Mouse (Mus musculus): Measurements from ENCODE around the gene Lonrf2. TPM values are rescaled to one million over a fixed set of nuclear protein-coding genes. Genes with fewer than 3 reads are reported as not detected.

Lonrf2 gene
- polyA plus RNA-seq, 1 experiment from 2014 or later: 27.3 TPM

- H3K4me2 ChIP-seq (ENCODE audit: low read length): no peak overlapping the region
- H3K4me1 ChIP-seq (ENCODE audit: control insufficient read depth, insufficient read depth, low read length): peaks cover 1% of the 10 kb centered on the region
- no peaks in the 10 kb centered on the region for H3K27me3 ChIP-seq (ENCODE audit: control insufficient read depth, insufficient read depth, low read depth, low read length)
- H3K9me3 ChIP-seq (replicated peaks; ENCODE audit: control insufficient read depth, low read length, poor library complexity, severe bottlenecking): no peaks in the 10 kb centered on the region
- H3K36me3 ChIP-seq (ENCODE audit: control insufficient read depth, insufficient read depth, low read length): peaks cover 21% of the 10 kb centered on the region
- 84% methylated on average over 5 of the region's 5 CpGs for WGBS
- H3K27ac ChIP-seq (ENCODE audit: low read length): no peak overlapping the region
- ATAC-seq: no peak
- no peak overlapping the region for H3K4me3 ChIP-seq (ENCODE audit: low read depth, low read length)
- no peak overlapping the region for H3K9ac ChIP-seq (ENCODE audit: low read depth, low read length)
Measured at GRCm38 (mm10) chr1:38866242-38866641, 29.7 kb upstream of the Lonrf2 start.

- Histone ChIP-seq H3K4me2 (ENCODE audit: low read length) (no peak overlapping the region), H3K4me1 (ENCODE audit: control insufficient read depth, insufficient read depth, low read length) (peaks cover 9% of the 10 kb centered on the region), H3K4me3 (ENCODE audit: low read depth, low read length) (no peak overlapping the region), H3K27me3 (ENCODE audit: control insufficient read depth, insufficient read depth, low read depth, low read length) (no peaks in the 10 kb centered on the region), H3K27ac (ENCODE audit: low read length) (no peak overlapping the region), H3K9me3 (replicated peaks; ENCODE audit: control insufficient read depth, low read length, poor library complexity, severe bottlenecking) (no peaks in the 10 kb centered on the region), H3K36me3 (ENCODE audit: control insufficient read depth, insufficient read depth, low read length) (peaks cover 14% of the 10 kb centered on the region), H3K9ac (ENCODE audit: low read depth, low read length) (no peak overlapping the region)
- WGBS: 82% methylated on average over 9 of the region's 9 CpGs
- no peak for ATAC-seq
Measured at GRCm38 (mm10) chr1:38864341-38864740, 27.8 kb upstream of the Lonrf2 start.

GRCm38 (mm10) chr1:38862213-38862612, 25.7 kb upstream of the Lonrf2 start:
- no peak for ATAC-seq

GRCm38 (mm10) chr1:38860867-38861524, 24.5 kb upstream of the Lonrf2 start:
- 84% methylated on average over 9 of the region's 9 CpGs for WGBS

More at GRCm38 (mm10) chr1:38862213-38862612, 25.7 kb upstream of the Lonrf2 start:
- peaks cover 9% of the 10 kb centered on the region for H3K4me1 ChIP-seq (ENCODE audit: control insufficient read depth, insufficient read depth, low read length)
- WGBS: 22% methylated on average over 4 of the region's 4 CpGs
- H3K4me2 ChIP-seq (ENCODE audit: low read length): no peak overlapping the region
- no peaks in the 10 kb centered on the region for H3K9me3 ChIP-seq (replicated peaks; ENCODE audit: control insufficient read depth, low read length, poor library complexity, severe bottlenecking)
- no peaks in the 10 kb centered on the region for H3K27me3 ChIP-seq (ENCODE audit: control insufficient read depth, insufficient read depth, low read depth, low read length)
- H3K36me3 ChIP-seq (ENCODE audit: control insufficient read depth, insufficient read depth, low read length): peaks cover 14% of the 10 kb centered on the region
- no peak overlapping the region for H3K27ac ChIP-seq (ENCODE audit: low read length)
- H3K4me3 ChIP-seq (ENCODE audit: low read depth, low read length): no peak overlapping the region
- H3K9ac ChIP-seq (ENCODE audit: low read depth, low read length): no peak overlapping the region

GRCm38 (mm10) chr1:38860207-38860606, 23.7 kb upstream of the Lonrf2 start:
- 79% methylated on average over 5 of the region's 5 CpGs for WGBS
- ATAC-seq: no peak
- no peak overlapping the region for H3K9ac ChIP-seq (ENCODE audit: low read depth, low read length)
- no peaks in the 10 kb centered on the region for H3K27me3 ChIP-seq (ENCODE audit: control insufficient read depth, insufficient read depth, low read depth, low read length)
- H3K4me1 ChIP-seq (ENCODE audit: control insufficient read depth, insufficient read depth, low read length): peaks cover 9% of the 10 kb centered on the region
- peaks cover 8% of the 10 kb centered on the region for H3K36me3 ChIP-seq (ENCODE audit: control insufficient read depth, insufficient read depth, low read length)
- no peak overlapping the region for H3K4me3 ChIP-seq (ENCODE audit: low read depth, low read length)
- no peak overlapping the region for H3K4me2 ChIP-seq (ENCODE audit: low read length)
- H3K27ac ChIP-seq (ENCODE audit: low read length): peak overlapping the region; percentile 62; the same call in 1 of the 2 replicates
- H3K9me3 ChIP-seq (replicated peaks; ENCODE audit: control insufficient read depth, low read length, poor library complexity, severe bottlenecking): no peaks in the 10 kb centered on the region

More at GRCm38 (mm10) chr1:38860867-38861524, 24.5 kb upstream of the Lonrf2 start:
- Histone ChIP-seq H3K4me2 (ENCODE audit: low read length) (no peak overlapping the region), H3K4me1 (ENCODE audit: control insufficient read depth, insufficient read depth, low read length) (peaks cover 9% of the 10 kb centered on the region), H3K27me3 (ENCODE audit: control insufficient read depth, insufficient read depth, low read depth, low read length) (no peaks in the 10 kb centered on the region), H3K27ac (ENCODE audit: low read length) (peak overlapping the region; percentile 62), H3K9ac (ENCODE audit: low read depth, low read length) (no peak overlapping the region), H3K9me3 (replicated peaks; ENCODE audit: control insufficient read depth, low read length, poor library complexity, severe bottlenecking) (no peaks in the 10 kb centered on the region), H3K4me3 (ENCODE audit: low read depth, low read length) (no peak overlapping the region), H3K36me3 (ENCODE audit: control insufficient read depth, insufficient read depth, low read length) (peaks cover 10% of the 10 kb centered on the region)
- ATAC-seq: peak; percentile 62

- Histone ChIP-seq H3K4me1 (ENCODE audit: control insufficient read depth, insufficient read depth, low read length) (peaks cover 8% of the 10 kb centered on the region), H3K36me3 (ENCODE audit: control insufficient read depth, insufficient read depth, low read length) (no peaks in the 10 kb centered on the region), H3K4me3 (ENCODE audit: low read depth, low read length) (no peak overlapping the region), H3K27me3 (ENCODE audit: control insufficient read depth, insufficient read depth, low read depth, low read length) (no peaks in the 10 kb centered on the region), H3K27ac (ENCODE audit: low read length) (no peak overlapping the region), H3K9me3 (replicated peaks; ENCODE audit: control insufficient read depth, low read length, poor library complexity, severe bottlenecking) (no peaks in the 10 kb centered on the region), H3K4me2 (ENCODE audit: low read length) (no peak overlapping the region), H3K9ac (ENCODE audit: low read depth, low read length) (no peak overlapping the region)
- WGBS: 10% methylated on average over 3 of the region's 3 CpGs
- ATAC-seq: no peak
Measured at GRCm38 (mm10) chr1:38856196-38856595, 19.7 kb upstream of the Lonrf2 start.

GRCm38 (mm10) chr1:38852250-38852649, 15.7 kb upstream of the Lonrf2 start:
- no peak overlapping the region for H3K27ac ChIP-seq (ENCODE audit: low read length)
- H3K4me3 ChIP-seq (ENCODE audit: low read depth, low read length): no peak overlapping the region
- ATAC-seq: no peak
- no peak overlapping the region for H3K4me2 ChIP-seq (ENCODE audit: low read length)
- H3K4me1 ChIP-seq (ENCODE audit: control insufficient read depth, insufficient read depth, low read length): peaks cover 16% of the 10 kb centered on the region
- H3K36me3 ChIP-seq (ENCODE audit: control insufficient read depth, insufficient read depth, low read length): no peaks in the 10 kb centered on the region
- no peak overlapping the region for H3K9ac ChIP-seq (ENCODE audit: low read depth, low read length)
- WGBS: 67% methylated on average over 2 of the region's 2 CpGs
- H3K9me3 ChIP-seq (replicated peaks; ENCODE audit: control insufficient read depth, low read length, poor library complexity, severe bottlenecking): no peaks in the 10 kb centered on the region
- no peaks in the 10 kb centered on the region for H3K27me3 ChIP-seq (ENCODE audit: control insufficient read depth, insufficient read depth, low read depth, low read length)

GRCm38 (mm10) chr1:38850650-38851049, 14.1 kb upstream of the Lonrf2 start:
- ATAC-seq: no peak
- Histone ChIP-seq H3K9me3 (replicated peaks; ENCODE audit: control insufficient read depth, low read length, poor library complexity, severe bottlenecking) (no peaks in the 10 kb centered on the region), H3K4me3 (ENCODE audit: low read depth, low read length) (no peak overlapping the region), H3K9ac (ENCODE audit: low read depth, low read length) (no peak overlapping the region), H3K27me3 (ENCODE audit: control insufficient read depth, insufficient read depth, low read depth, low read length) (no peaks in the 10 kb centered on the region), H3K4me1 (ENCODE audit: control insufficient read depth, insufficient read depth, low read length) (peaks cover 23% of the 10 kb centered on the region), H3K36me3 (ENCODE audit: control insufficient read depth, insufficient read depth, low read length) (no peaks in the 10 kb centered on the region), H3K4me2 (ENCODE audit: low read length) (no peak overlapping the region), H3K27ac (ENCODE audit: low read length) (no peak overlapping the region)
- WGBS: 84% methylated on average over 2 of the region's 2 CpGs

- Histone ChIP-seq H3K9me3 (replicated peaks; ENCODE audit: control insufficient read depth, low read length, poor library complexity, severe bottlenecking) (no peaks in the 10 kb centered on the region), H3K4me3 (ENCODE audit: low read depth, low read length) (no peak overlapping the region), H3K4me1 (ENCODE audit: control insufficient read depth, insufficient read depth, low read length) (peaks cover 23% of the 10 kb centered on the region), H3K27ac (ENCODE audit: low read length) (peak overlapping the region; percentile 92), H3K36me3 (ENCODE audit: control insufficient read depth, insufficient read depth, low read length) (no peaks in the 10 kb centered on the region), H3K27me3 (ENCODE audit: control insufficient read depth, insufficient read depth, low read depth, low read length) (no peaks in the 10 kb centered on the region), H3K4me2 (ENCODE audit: low read length) (peak overlapping the region; percentile 54), H3K9ac (ENCODE audit: low read depth, low read length) (no peak overlapping the region)
- 29% methylated on average over 2 of the region's 2 CpGs for WGBS
- peak; percentile 30; the same call in 1 of the 2 replicates for ATAC-seq
Measured at GRCm38 (mm10) chr1:38848451-38849289, 12.2 kb upstream of the Lonrf2 start.

Measured in midbrain, embryonic 16.5 days (tissue).